Mouse (Mus musculus): ENCODE measurements around the gene Ptx3. TPM values are rescaled to one million over a fixed set of nuclear protein-coding genes. Genes with fewer than 3 reads are reported as not detected.
A peak's percentile ranks its signal among the peaks of the same experiment; 100 is the strongest.
"Not testable (repeated sequence)": the region's sequence is repeated elsewhere in the genome, so short reads cannot be mapped to it uniquely, and the experiment has no call there.

Ptx3 gene
- total RNA-seq, 1 experiment: 2.6 TPM

DNA sequence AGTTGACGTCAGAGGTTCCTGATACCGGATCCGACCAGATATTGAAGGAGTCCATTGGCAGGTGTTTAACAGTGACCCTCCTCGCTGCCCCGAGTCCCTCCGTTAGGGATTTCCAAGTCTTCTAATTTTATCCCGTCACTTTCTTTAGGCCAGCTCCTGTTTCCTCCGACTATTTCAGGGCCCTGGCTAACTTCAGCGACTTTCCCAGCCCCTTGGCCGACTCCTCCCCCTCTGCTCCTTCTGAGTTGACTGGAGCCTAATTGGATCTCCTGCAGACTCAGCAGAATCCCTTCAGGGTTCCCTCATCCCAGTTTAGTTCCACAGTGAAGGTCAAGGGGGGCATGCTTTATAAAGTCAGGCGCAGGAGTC is 1.5 kb downstream of the Ptx3 start:
- DNase-seq (ENCODE audit: low read depth, low spot score): peak; percentile 13
- H3K27ac ChIP-seq (ENCODE audit: insufficient read depth, low read depth, low read length, poor library complexity, severe bottlenecking): no peak overlapping the region

DNA sequence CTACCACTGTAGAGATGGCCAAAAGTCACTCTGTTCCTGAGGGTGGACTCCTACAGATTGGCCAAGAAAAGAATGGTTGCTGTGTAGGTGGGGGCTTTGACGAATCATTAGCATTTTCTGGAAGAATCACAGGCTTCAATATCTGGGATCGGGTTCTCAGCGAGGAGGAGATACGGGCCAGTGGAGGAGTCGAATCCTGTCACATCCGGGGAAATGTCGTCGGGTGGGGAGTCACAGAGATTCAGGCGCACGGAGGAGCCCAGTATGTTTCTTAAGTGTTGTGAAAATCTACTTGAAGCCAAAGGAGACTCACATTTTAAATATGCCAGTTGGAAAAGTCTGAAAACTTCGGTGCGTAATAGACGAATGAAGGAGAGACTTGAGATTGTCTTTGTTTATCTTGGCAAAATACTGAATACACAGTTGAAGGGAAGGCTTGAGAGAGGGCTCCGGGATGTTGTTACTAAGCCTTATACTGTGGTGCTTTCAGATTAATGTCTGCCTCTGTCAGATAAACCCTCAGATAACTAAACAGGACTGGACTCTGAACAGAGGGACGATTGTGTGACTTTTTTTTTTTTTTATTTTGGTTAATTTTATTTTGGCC is 5.3 kb downstream of the Ptx3 start:
- DNase-seq (ENCODE audit: low read depth, low spot score): no peak
- no peak for TF ChIP-seq ZNF384 (IDR thresholded peaks at IDR 0.05; ENCODE audit: low read depth, low read length)
- no peak for TF ChIP-seq ZC3H11A (IDR thresholded peaks at IDR 0.05; ENCODE audit: borderline replicate concordance, low read depth, low read length)
- TF ChIP-seq CHD2 (IDR thresholded peaks at IDR 0.05; ENCODE audit: low read depth, low read length): no peak
- no peak for TF ChIP-seq HCFC1 (IDR thresholded peaks at IDR 0.05; ENCODE audit: borderline replicate concordance, insufficient read depth, low read length)
- TF ChIP-seq MAFK (IDR thresholded peaks at IDR 0.05; ENCODE audit: insufficient read depth, low read depth, low read length): no peak
- in situ Hi-C loops (cut with MboI; ENCODE audit: low sequenced_read_pairs in 2 of 2, unreplicated experiment in 2 of 2): no loop called here
- Histone ChIP-seq H3K4me1 (ENCODE audit: control insufficient read depth in 2 of 2, insufficient read depth in 2 of 2, low read length in 2 of 2, poor library complexity in 1 of 2) (no peaks in the 10 kb centered on the region), H3K9me3 (ENCODE audit: control insufficient read depth, insufficient read depth, low read depth, low read length) (no peaks in the 10 kb centered on the region), H3K36me3 (ENCODE audit: control insufficient read depth, insufficient read depth, low read length, poor library complexity, severe bottlenecking) (no peaks in the 10 kb centered on the region), H3K4me3 (ENCODE audit: insufficient read depth in 1 of 2, low read depth in 1 of 2, low read length in 2 of 2, poor library complexity in 1 of 2, severe bottlenecking in 1 of 2) (no peak overlapping the region), H3K9ac (ENCODE audit: insufficient read depth, low read depth, low read length, poor library complexity, severe bottlenecking) (no peak overlapping the region), H3K27ac (ENCODE audit: insufficient read depth, low read depth, low read length, poor library complexity, severe bottlenecking) (no peak overlapping the region)

More for the DNA sequence above, 1.5 kb downstream of the Ptx3 start:
- no peaks in the 10 kb centered on the region for H3K9me3 ChIP-seq (ENCODE audit: control insufficient read depth, insufficient read depth, low read depth, low read length)
- in situ Hi-C loops (cut with MboI; ENCODE audit: low sequenced_read_pairs in 2 of 2, unreplicated experiment in 2 of 2): no loop called here
- no peaks in the 10 kb centered on the region for H3K4me1 ChIP-seq (ENCODE audit: control insufficient read depth in 2 of 2, insufficient read depth in 2 of 2, low read length in 2 of 2, poor library complexity in 1 of 2)
- peak overlapping the region; percentile 56 to 62 for H3K4me3 ChIP-seq (ENCODE audit: insufficient read depth in 1 of 2, low read depth in 1 of 2, low read length in 2 of 2, poor library complexity in 1 of 2, severe bottlenecking in 1 of 2)
- H3K36me3 ChIP-seq (ENCODE audit: control insufficient read depth, insufficient read depth, low read length, poor library complexity, severe bottlenecking): no peaks in the 10 kb centered on the region
- no peak overlapping the region for H3K9ac ChIP-seq (ENCODE audit: insufficient read depth, low read depth, low read length, poor library complexity, severe bottlenecking)
- TF ChIP-seq MAFK (IDR thresholded peaks at IDR 0.05; ENCODE audit: insufficient read depth, low read depth, low read length) (peak; percentile 75), CHD2 (IDR thresholded peaks at IDR 0.05; ENCODE audit: low read depth, low read length) (no peak), ZC3H11A (IDR thresholded peaks at IDR 0.05; ENCODE audit: borderline replicate concordance, low read depth, low read length) (no peak), HCFC1 (IDR thresholded peaks at IDR 0.05; ENCODE audit: borderline replicate concordance, insufficient read depth, low read length) (no peak), ZNF384 (IDR thresholded peaks at IDR 0.05; ENCODE audit: low read depth, low read length) (no peak)

DNA sequence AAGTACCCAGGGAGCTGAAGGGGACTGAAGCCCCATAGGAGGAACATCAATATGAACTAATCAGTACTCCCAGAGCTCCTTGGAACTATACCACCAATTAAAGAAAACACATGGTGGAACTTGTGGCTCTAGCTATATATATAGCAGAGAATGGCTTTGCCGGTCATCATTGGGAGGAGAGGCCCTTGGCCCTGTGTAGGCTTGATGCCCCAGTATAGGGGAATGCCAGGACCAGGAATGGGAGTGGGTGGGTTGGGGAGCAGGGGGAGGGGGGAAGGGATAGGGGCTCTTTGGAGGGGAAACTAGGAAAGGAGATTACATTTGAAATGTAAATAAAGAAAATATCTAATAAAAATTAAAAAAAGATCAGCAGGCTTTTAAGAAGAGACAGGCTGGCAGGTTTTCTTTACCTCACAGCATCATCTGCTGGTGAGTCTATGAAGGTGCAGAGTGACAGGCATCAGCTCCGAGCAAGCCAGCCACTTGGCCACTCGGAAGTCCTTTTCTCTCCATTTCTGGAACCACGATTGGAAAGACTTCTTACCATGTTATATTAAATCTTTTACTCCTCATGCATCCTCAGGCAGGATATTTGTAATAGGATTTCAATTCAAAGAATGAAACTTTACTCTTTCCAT is 16.6 kb downstream of the Ptx3 start:
- in situ Hi-C loops (cut with MboI; ENCODE audit: low sequenced_read_pairs in 2 of 2, unreplicated experiment in 2 of 2); H3K4me1 ChIP-seq (ENCODE audit: control insufficient read depth in 2 of 2, insufficient read depth in 2 of 2, low read length in 2 of 2, poor library complexity in 1 of 2); H3K9ac ChIP-seq (ENCODE audit: insufficient read depth, low read depth, low read length, poor library complexity, severe bottlenecking); H3K36me3 ChIP-seq (ENCODE audit: control insufficient read depth, insufficient read depth, low read length, poor library complexity, severe bottlenecking); H3K4me3 ChIP-seq (ENCODE audit: insufficient read depth in 1 of 2, low read depth in 1 of 2, low read length in 2 of 2, poor library complexity in 1 of 2, severe bottlenecking in 1 of 2); H3K27ac ChIP-seq (ENCODE audit: insufficient read depth, low read depth, low read length, poor library complexity, severe bottlenecking); H3K9me3 ChIP-seq (ENCODE audit: control insufficient read depth, insufficient read depth, low read depth, low read length); DNase-seq (ENCODE audit: low read depth, low spot score): not testable (repeated sequence)

- no peak overlapping the region for H3K27ac ChIP-seq (ENCODE audit: insufficient read depth, low read depth, low read length, poor library complexity, severe bottlenecking)
- H3K4me3 ChIP-seq (ENCODE audit: insufficient read depth in 1 of 2, low read depth in 1 of 2, low read length in 2 of 2, poor library complexity in 1 of 2, severe bottlenecking in 1 of 2): no peak overlapping the region
- in situ Hi-C loops (cut with MboI; ENCODE audit: low sequenced_read_pairs in 2 of 2, unreplicated experiment in 2 of 2): no loop called here
- no peaks in the 10 kb centered on the region for H3K36me3 ChIP-seq (ENCODE audit: control insufficient read depth, insufficient read depth, low read length, poor library complexity, severe bottlenecking)
- no peaks in the 10 kb centered on the region for H3K4me1 ChIP-seq (ENCODE audit: control insufficient read depth in 2 of 2, insufficient read depth in 2 of 2, low read length in 2 of 2, poor library complexity in 1 of 2)
- TF ChIP-seq ZNF384 (IDR thresholded peaks at IDR 0.05; ENCODE audit: low read depth, low read length): no peak
- TF ChIP-seq ZC3H11A (IDR thresholded peaks at IDR 0.05; ENCODE audit: borderline replicate concordance, low read depth, low read length): no peak
- TF ChIP-seq MAFK (IDR thresholded peaks at IDR 0.05; ENCODE audit: insufficient read depth, low read depth, low read length): no peak
- TF ChIP-seq HCFC1 (IDR thresholded peaks at IDR 0.05; ENCODE audit: borderline replicate concordance, insufficient read depth, low read length): no peak
- TF ChIP-seq CHD2 (IDR thresholded peaks at IDR 0.05; ENCODE audit: low read depth, low read length): no peak
- no peak for DNase-seq (ENCODE audit: low read depth, low spot score)
- H3K9ac ChIP-seq (ENCODE audit: insufficient read depth, low read depth, low read length, poor library complexity, severe bottlenecking): no peak overlapping the region
- no peaks in the 10 kb centered on the region for H3K9me3 ChIP-seq (ENCODE audit: control insufficient read depth, insufficient read depth, low read depth, low read length)
Observed at GRCm38 (mm10) chr3:66240476-66240875, 20.8 kb downstream of the Ptx3 start.

GRCm38 (mm10) chr3:66251842-66252241 is 32.1 kb downstream of the Ptx3 start:
- in situ Hi-C loops (cut with MboI; ENCODE audit: low sequenced_read_pairs in 2 of 2, unreplicated experiment in 2 of 2): no loop called here
- H3K4me1 ChIP-seq (ENCODE audit: control insufficient read depth in 2 of 2, insufficient read depth in 2 of 2, low read length in 2 of 2, poor library complexity in 1 of 2): no peaks in the 10 kb centered on the region
- no peaks in the 10 kb centered on the region for H3K9me3 ChIP-seq (ENCODE audit: control insufficient read depth, insufficient read depth, low read depth, low read length)
- H3K27ac ChIP-seq (ENCODE audit: insufficient read depth, low read depth, low read length, poor library complexity, severe bottlenecking): no peak overlapping the region
- no peak for TF ChIP-seq ZNF384 (IDR thresholded peaks at IDR 0.05; ENCODE audit: low read depth, low read length)
- TF ChIP-seq CHD2 (IDR thresholded peaks at IDR 0.05; ENCODE audit: low read depth, low read length): no peak
- no peak for TF ChIP-seq MAFK (IDR thresholded peaks at IDR 0.05; ENCODE audit: insufficient read depth, low read depth, low read length)
- TF ChIP-seq HCFC1 (IDR thresholded peaks at IDR 0.05; ENCODE audit: borderline replicate concordance, insufficient read depth, low read length): no peak
- TF ChIP-seq ZC3H11A (IDR thresholded peaks at IDR 0.05; ENCODE audit: borderline replicate concordance, low read depth, low read length): no peak
- H3K4me3 ChIP-seq (ENCODE audit: insufficient read depth in 1 of 2, low read depth in 1 of 2, low read length in 2 of 2, poor library complexity in 1 of 2, severe bottlenecking in 1 of 2): no peak overlapping the region
- no peaks in the 10 kb centered on the region for H3K36me3 ChIP-seq (ENCODE audit: control insufficient read depth, insufficient read depth, low read length, poor library complexity, severe bottlenecking)
- no peak for DNase-seq (ENCODE audit: low read depth, low spot score)
- no peak overlapping the region for H3K9ac ChIP-seq (ENCODE audit: insufficient read depth, low read depth, low read length, poor library complexity, severe bottlenecking)
